Comparison of ENCODE assay signal across 10 mouse cellular contexts in the genomic region with DNA sequence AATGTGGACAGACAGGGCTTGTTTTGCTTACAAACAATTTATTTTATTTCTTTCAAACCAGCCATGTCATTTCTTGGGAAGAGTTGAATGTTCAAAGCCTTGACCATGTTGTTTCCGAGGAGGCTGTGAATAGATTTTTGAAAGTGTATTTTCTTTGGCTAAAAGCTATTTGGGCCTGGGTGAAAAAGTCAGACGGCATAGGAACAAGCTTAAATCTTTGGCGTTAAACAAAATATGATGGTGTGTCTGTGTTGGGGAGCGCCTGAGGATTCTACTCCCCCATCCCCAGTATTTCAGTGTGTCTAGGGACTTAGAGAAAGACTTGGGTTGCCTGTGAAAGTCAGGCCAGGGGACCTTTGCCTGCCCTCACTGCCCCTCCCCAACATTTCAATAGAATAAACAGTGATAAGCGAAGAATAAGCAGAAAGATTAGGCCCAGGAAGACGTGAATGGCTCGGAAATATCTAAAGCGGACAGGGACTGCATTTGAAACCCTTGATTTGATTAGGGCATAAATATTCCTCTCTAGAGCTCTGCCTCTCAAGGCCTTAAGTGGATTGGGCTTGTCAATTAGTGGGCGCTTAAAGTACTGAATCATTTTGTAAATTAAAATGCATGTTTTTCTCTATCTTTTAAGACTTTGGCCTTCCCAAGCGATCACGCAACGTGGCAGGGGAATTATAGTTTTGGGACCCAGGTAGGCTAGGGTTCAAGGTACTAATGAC. TPM values are rescaled to one million over a fixed set of nuclear protein-coding genes. Genes with fewer than 3 reads are reported as not detected.
DNase-seq lines count a peak whose midpoint lies in the region; ATAC-seq and TF ChIP-seq lines count a peak whose summit lies in the region.
"Had no signal": no experiment of that assay in that cellular context is flagged by ENCODE, and none has a peak within 500 bp of the region (broad histone marks: within the 10 kb centered on the region; RNA-seq: fewer than 3 reads in every experiment).

No protein-coding gene starts in this region.

- H3K4me1 ChIP-seq in forebrain, embryonic 10.5 days: peaks cover 24% of the 10 kb centered on the region
- peaks cover 5% of the 10 kb centered on the region; the same call in 1 of the 2 replicates for H3K4me1 ChIP-seq in forebrain, embryonic 11.5 days (replicated peaks; ENCODE audit: control insufficient read depth, insufficient read depth, low read length)
- H3K4me1 ChIP-seq in hindbrain, postnatal 0 days (ENCODE audit: insufficient read depth, low read length): no peaks in the 10 kb centered on the region

- 4% methylated on average over 12 of the region's 12 CpGs for WGBS in forebrain, embryonic 10.5 days
- WGBS in forebrain, embryonic 11.5 days: 3% methylated on average over 12 of the region's 12 CpGs
- WGBS in hindbrain, postnatal 0 days: 10% methylated on average over 12 of the region's 12 CpGs

- no peak overlapping the region for H3K4me2 ChIP-seq in forebrain, embryonic 11.5 days (ENCODE audit: low read depth, low read length, severe bottlenecking)
- peak overlapping the region; percentile 19; the same call in 1 of the 2 replicates for H3K4me2 ChIP-seq in hindbrain, postnatal 0 days (ENCODE audit: low read depth, low read length)

- no peak for DNase-seq in forebrain, embryonic 10.5 days (ENCODE audit: extremely low spot score, low spot score)
- no peak for DNase-seq in forebrain, embryonic 11.5 days (ENCODE audit: low spot score)
- DNase-seq in layer of hippocampus, adult 2 months (ENCODE audit: low spot score in 2 of 2): no peak
- DNase-seq in layer of hippocampus, adult 18-20 months (ENCODE audit: low spot score in 2 of 2): no peak
- no peak for DNase-seq in hindbrain, postnatal 0 days (ENCODE audit: low spot score)
- peak; percentile 38 for DNase-seq in neural tube, embryonic 10.5 days (ENCODE audit: extremely low spot score, low spot score)
- no peak for DNase-seq in adrenal gland, postnatal 36 days
- no peak for DNase-seq in adrenal gland, adult 8-10 months
- DNase-seq: cerebellum, adult 8-10 months had no signal

- H3K4me3 ChIP-seq in forebrain, embryonic 10.5 days: peak overlapping the region; percentile 53
- H3K4me3 ChIP-seq in forebrain, embryonic 11.5 days (ENCODE audit: low read depth, low read length): no peak overlapping the region
- H3K4me3 ChIP-seq in layer of hippocampus, adult 2 months: peak overlapping the region; percentile 34; the same call in 1 of the 2 replicates
- no peak overlapping the region for H3K4me3 ChIP-seq in hindbrain, postnatal 0 days (ENCODE audit: low read length)

- ATAC-seq in forebrain, embryonic 11.5 days (replicated peaks; ENCODE audit: low FRiP score): no peak
- ATAC-seq in hindbrain, postnatal 0 days: no peak
- ATAC-seq: midbrain, embryonic 16.5 days had no signal

- no peaks in the 10 kb centered on the region for H3K9me3 ChIP-seq in forebrain, embryonic 10.5 days
- H3K9me3 ChIP-seq in forebrain, embryonic 11.5 days (ENCODE audit: control insufficient read depth, low read length): no peaks in the 10 kb centered on the region
- H3K9me3 ChIP-seq in hindbrain, postnatal 0 days (ENCODE audit: low read length): no peaks in the 10 kb centered on the region

- no peak for TF ChIP-seq CTCF in layer of hippocampus, adult 2 months (conservative IDR thresholded peaks at IDR 0.05)
- TF ChIP-seq CTCF in hindbrain, postnatal 0 days (IDR thresholded peaks at IDR 0.05; ENCODE audit: low read depth): no peak

- no peak overlapping the region for H3K9ac ChIP-seq in forebrain, embryonic 11.5 days (ENCODE audit: low read length)
- H3K9ac ChIP-seq in hindbrain, postnatal 0 days (replicated peaks; ENCODE audit: low read length): no peak overlapping the region

- peaks cover 100% of the 10 kb centered on the region for H3K27me3 ChIP-seq in forebrain, embryonic 10.5 days (ENCODE audit: poor library complexity, severe bottlenecking)
- peaks cover 84% of the 10 kb centered on the region for H3K27me3 ChIP-seq in forebrain, embryonic 11.5 days (ENCODE audit: control insufficient read depth, insufficient read depth, low read length)
- H3K27me3 ChIP-seq in hindbrain, postnatal 0 days (ENCODE audit: insufficient read depth, low read length): peaks cover 84% of the 10 kb centered on the region

- H3K36me3 ChIP-seq in forebrain, embryonic 10.5 days (replicated peaks): no peaks in the 10 kb centered on the region
- H3K36me3 ChIP-seq in forebrain, embryonic 11.5 days (ENCODE audit: control insufficient read depth, insufficient read depth, low read length): no peaks in the 10 kb centered on the region
- H3K36me3 ChIP-seq in hindbrain, postnatal 0 days (ENCODE audit: insufficient read depth, low read length): no peaks in the 10 kb centered on the region

- peak overlapping the region; percentile 26; the same call in 1 of the 2 replicates for H3K27ac ChIP-seq in forebrain, embryonic 10.5 days
- H3K27ac ChIP-seq in forebrain, embryonic 11.5 days (ENCODE audit: low read depth, low read length): no peak overlapping the region
- H3K27ac ChIP-seq in layer of hippocampus, adult 2 months: no peak overlapping the region
- H3K27ac ChIP-seq in hindbrain, postnatal 0 days: no peak overlapping the region

RNA-seq across cellular contexts. Expression of a gene that starts 4.3 kb away (rescaled TPM):
- polyA plus RNA-seq in forebrain, embryonic 10.5 days (2016; fragmentation: Nextera tagmentation; extraction: Ambion mirVana): 10.6 and 13.9 TPM in 2 replicates
- polyA plus RNA-seq in forebrain, embryonic 11.5 days (2014; fragmentation: Nextera tagmentation; extraction: Ambion mirVana): 0.88 and 2.0 TPM in 2 replicates
- total RNA-seq in layer of hippocampus, adult 2 months (2021): 1 to 10 TPM; 3.5 to 3.6 TPM
- total RNA-seq in layer of hippocampus, adult 18-20 months (2021): 1 to 10 TPM; 2.7 to 3.1 TPM
- total RNA-seq in hindbrain, postnatal 0 days (2014; rRNA removed): 1.3 and 6.7 TPM in 2 replicates
- 2.4 and 2.9 TPM in 2 replicates for polyA plus RNA-seq in hindbrain, postnatal 0 days (2015; fragmentation: Nextera tagmentation; extraction: Ambion mirVana)
- total RNA-seq in adrenal gland, postnatal 36 days (2021): 100 to 1,000 TPM; 268 to 342 TPM
- total RNA-seq in adrenal gland, adult 8-10 months (2022): 100 to 1,000 TPM; 299 to 549 (median 400) TPM

Comparison
In these comparisons a context has a peak if more than half of its experiments do, and no peak if none do; other contexts are left out.
1. H3K4me3 ChIP-seq: peak in forebrain, embryonic 10.5 days (single experiment) and layer of hippocampus, adult 2 months (single experiment); none in forebrain, embryonic 11.5 days (single experiment) and hindbrain, postnatal 0 days (single experiment).
2. RNA of a gene that starts 4.3 kb away (total RNA-seq): 299 to 549 TPM in adrenal gland, adult 8-10 months and 268 to 342 TPM in adrenal gland, postnatal 36 days; 3.5 to 3.6 TPM in layer of hippocampus, adult 2 months, 2.7 to 3.1 TPM in layer of hippocampus, adult 18-20 months and 1.3 to 6.7 TPM in hindbrain, postnatal 0 days; every median in the first group is over 10 times any median in the second.